Mouse (Mus musculus): ENCODE measurements around the gene Cux2.

- TF ChIP-seq CTCF (conservative IDR thresholded peaks at IDR 0.05; ENCODE audit: insufficient read depth, insufficient read length, low read depth, low read length) (no peak), POLR2A (IDR thresholded peaks at IDR 0.05; ENCODE audit: low read depth, low read length) (no peak)
Measured at GRCm38 (mm10) chr5:121889375-121889774, 160.5 kb downstream of the Cux2 start.
